Mouse (Mus musculus): ENCODE results near the gene Cactin. TPM values are rescaled to one million over a fixed set of nuclear protein-coding genes. Genes with fewer than 3 reads are reported as not detected.

The Cactin gene
- polyA plus RNA-seq, 1 experiment from 2014 or later: 16.9 TPM

DNA sequence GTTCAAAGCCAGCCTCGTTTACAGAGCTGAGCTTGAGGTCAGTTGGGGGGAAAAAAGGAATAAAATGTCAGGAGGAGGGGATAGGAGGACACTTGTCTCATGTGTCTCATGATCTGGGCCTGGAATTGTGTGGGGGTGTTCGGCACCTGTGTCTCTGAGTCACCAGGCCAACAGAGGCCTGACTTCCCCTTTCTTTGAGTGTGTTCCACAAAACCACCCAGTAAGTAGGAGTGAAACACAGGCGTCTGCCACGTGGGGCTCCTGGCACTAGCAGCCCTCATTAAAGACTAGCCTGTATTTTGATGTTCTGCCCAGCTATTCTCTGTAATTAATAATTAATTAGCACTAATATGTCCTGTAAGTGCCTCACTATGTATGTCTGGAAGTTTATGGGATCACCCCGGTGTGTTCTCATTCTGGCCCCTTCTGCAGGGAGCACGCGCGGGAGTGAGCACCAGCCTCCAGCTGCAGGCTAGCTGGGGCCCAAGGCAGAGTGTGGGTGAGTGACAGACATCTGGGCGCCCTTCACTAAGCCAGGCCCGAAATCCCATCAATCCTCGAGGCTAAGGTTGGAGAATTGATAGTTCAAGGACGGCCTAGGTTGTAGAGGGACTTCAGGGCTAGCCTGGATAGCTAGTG, 35.6 kb downstream of the Cactin start:
- Histone ChIP-seq H3K9ac (ENCODE audit: low read length) (no peak overlapping the region), H3K9me3 (ENCODE audit: control insufficient read depth, low read length) (no peaks in the 10 kb centered on the region), H3K36me3 (ENCODE audit: control insufficient read depth, insufficient read depth, low read length) (peaks cover 12% of the 10 kb centered on the region), H3K4me2 (ENCODE audit: low read length) (peak overlapping the region; percentile 98), H3K4me1 (ENCODE audit: control insufficient read depth in 2 of 2, insufficient read depth in 2 of 2, low read length in 2 of 2) (peaks cover 9 to 37% of the 10 kb centered on the region in 2 experiments), H3K27me3 (ENCODE audit: control insufficient read depth, insufficient read depth, low read length) (no peaks in the 10 kb centered on the region), H3K4me3 (ENCODE audit: control insufficient read depth in 1 of 2, insufficient read depth in 1 of 2, low read depth in 1 of 2, low read length in 2 of 2) (peak overlapping the region in 1 of 2 experiments; percentile 92; a peak in 1 of 4 replicates), H3K27ac (replicated peaks in 1 of 2; ENCODE audit: control insufficient read depth in 1 of 2, insufficient read depth in 1 of 2, low read depth in 2 of 2, low read length in 2 of 2) (no peak overlapping the region)
- ATAC-seq (ENCODE audit: insufficient number of reproducible peaks, insufficient read depth, low FRiP score, low read depth): no peak
- WGBS: 51% methylated on average over 12 of the region's 12 CpGs

- WGBS: 2% methylated on average over 77 of the region's 79 CpGs
- Histone ChIP-seq H3K27me3 (ENCODE audit: control insufficient read depth, insufficient read depth, low read length) (no peaks in the 10 kb centered on the region), H3K9me3 (ENCODE audit: control insufficient read depth, low read length) (no peaks in the 10 kb centered on the region), H3K4me1 (ENCODE audit: control insufficient read depth in 2 of 2, insufficient read depth in 2 of 2, low read length in 2 of 2) (peaks cover 9 to 45% of the 10 kb centered on the region in 2 experiments), H3K36me3 (ENCODE audit: control insufficient read depth, insufficient read depth, low read length) (peaks cover 19% of the 10 kb centered on the region), H3K4me3 (ENCODE audit: control insufficient read depth in 1 of 2, insufficient read depth in 1 of 2, low read depth in 1 of 2, low read length in 2 of 2) (peak within 1 kb of the TSS; percentile 87 to 92), H3K27ac (replicated peaks in 1 of 2; ENCODE audit: control insufficient read depth in 1 of 2, insufficient read depth in 1 of 2, low read depth in 2 of 2, low read length in 2 of 2) (peak within 1 kb of the TSS in 1 of 2 experiments; percentile 63; a peak in 3 of 4 replicates), H3K4me2 (ENCODE audit: low read length) (peak within 1 kb of the TSS; percentile 98), H3K9ac (ENCODE audit: low read length) (peak within 1 kb of the TSS; percentile 92)
- peak; percentile 82 for ATAC-seq (ENCODE audit: insufficient number of reproducible peaks, insufficient read depth, low FRiP score, low read depth)
Measured at GRCm38 (mm10) chr10:81356991-81357844, 36.3 kb downstream of the Cactin start, which contains the start of gene Mfsd12. Gene Mfsd12 (plus strand): TSS chr10:81357491.

DNA sequence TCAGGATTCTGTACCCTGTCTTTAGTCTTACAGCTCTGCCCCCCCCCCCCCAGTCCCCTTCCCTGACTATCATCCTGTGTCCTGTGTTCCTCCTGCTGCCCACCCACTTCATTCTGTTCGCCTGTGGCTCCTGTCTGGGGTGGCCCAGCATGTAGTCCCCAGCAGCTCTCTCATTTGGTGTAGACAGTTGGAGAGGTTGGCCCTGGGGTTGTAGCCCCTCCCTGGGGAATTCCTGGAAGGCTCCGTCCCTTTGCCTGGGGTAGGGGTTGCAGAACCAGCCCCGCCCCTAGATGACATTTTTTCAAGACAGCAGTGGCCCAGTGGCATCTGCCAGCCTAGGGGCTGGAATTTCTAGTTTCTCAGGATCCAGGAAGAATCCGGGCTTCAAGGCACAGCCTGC, 37.3 kb downstream of the Cactin start:
- Histone ChIP-seq H3K36me3 (ENCODE audit: control insufficient read depth, insufficient read depth, low read length) (peaks cover 22% of the 10 kb centered on the region), H3K27ac (replicated peaks in 1 of 2; ENCODE audit: control insufficient read depth in 1 of 2, insufficient read depth in 1 of 2, low read depth in 2 of 2, low read length in 2 of 2) (peak overlapping the region in 1 of 2 experiments; percentile 63; a peak in 2 of 4 replicates), H3K9ac (ENCODE audit: low read length) (peak overlapping the region; percentile 92), H3K4me2 (ENCODE audit: low read length) (peak overlapping the region; percentile 98), H3K27me3 (ENCODE audit: control insufficient read depth, insufficient read depth, low read length) (no peaks in the 10 kb centered on the region), H3K4me1 (ENCODE audit: control insufficient read depth in 2 of 2, insufficient read depth in 2 of 2, low read length in 2 of 2) (peaks cover 17 to 55% of the 10 kb centered on the region in 2 experiments), H3K9me3 (ENCODE audit: control insufficient read depth, low read length) (no peaks in the 10 kb centered on the region), H3K4me3 (ENCODE audit: control insufficient read depth in 1 of 2, insufficient read depth in 1 of 2, low read depth in 1 of 2, low read length in 2 of 2) (peak overlapping the region; percentile 87 to 92)
- no peak for ATAC-seq (ENCODE audit: insufficient number of reproducible peaks, insufficient read depth, low FRiP score, low read depth)
- WGBS: 14% methylated on average over 4 of the region's 4 CpGs

DNA sequence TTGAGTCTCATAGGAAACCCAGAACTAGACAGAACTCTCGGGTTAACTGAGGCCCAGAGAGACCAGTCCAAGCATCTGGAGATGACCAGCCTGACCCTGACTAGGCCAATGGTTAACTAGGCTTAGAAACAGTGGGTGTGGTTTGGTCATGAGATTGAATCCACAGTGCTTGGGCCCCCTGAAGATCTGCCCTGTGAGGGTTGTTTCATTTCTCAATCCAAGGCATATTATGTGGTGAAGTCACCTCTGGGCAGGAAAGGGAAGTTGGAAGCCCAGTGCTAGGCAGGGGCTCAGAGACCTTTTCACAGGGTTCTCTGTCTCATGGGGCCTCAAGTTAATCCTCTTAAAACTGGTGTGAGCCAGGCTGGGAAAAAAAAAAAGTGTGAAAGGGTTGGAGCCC, 37.9 kb downstream of the Cactin start:
- ATAC-seq (ENCODE audit: insufficient number of reproducible peaks, insufficient read depth, low FRiP score, low read depth): no peak
- Histone ChIP-seq H3K9ac (ENCODE audit: low read length) (peak overlapping the region; percentile 92), H3K27ac (replicated peaks in 1 of 2; ENCODE audit: control insufficient read depth in 1 of 2, insufficient read depth in 1 of 2, low read depth in 2 of 2, low read length in 2 of 2) (peak overlapping the region in 1 of 2 experiments; percentile 63; a peak in 1 of 4 replicates), H3K4me2 (ENCODE audit: low read length) (peak overlapping the region; percentile 98), H3K36me3 (ENCODE audit: control insufficient read depth, insufficient read depth, low read length) (peaks cover 22% of the 10 kb centered on the region), H3K4me3 (ENCODE audit: control insufficient read depth in 1 of 2, insufficient read depth in 1 of 2, low read depth in 1 of 2, low read length in 2 of 2) (peak overlapping the region in 1 of 2 experiments; percentile 92; a peak in 1 of 4 replicates), H3K4me1 (ENCODE audit: control insufficient read depth in 2 of 2, insufficient read depth in 2 of 2, low read length in 2 of 2) (peaks cover 23 to 61% of the 10 kb centered on the region in 2 experiments), H3K27me3 (ENCODE audit: control insufficient read depth, insufficient read depth, low read length) (no peaks in the 10 kb centered on the region), H3K9me3 (ENCODE audit: control insufficient read depth, low read length) (no peaks in the 10 kb centered on the region)
- 61% methylated on average over 1 of the region's 1 CpGs for WGBS

GRCm38 (mm10) chr10:81360721-81361120, 39.8 kb downstream of the Cactin start:
- Histone ChIP-seq H3K27ac (replicated peaks in 1 of 2; ENCODE audit: control insufficient read depth in 1 of 2, insufficient read depth in 1 of 2, low read depth in 2 of 2, low read length in 2 of 2) (peak overlapping the region in 1 of 2 experiments; percentile 58; a peak in 1 of 4 replicates), H3K27me3 (ENCODE audit: control insufficient read depth, insufficient read depth, low read length) (no peaks in the 10 kb centered on the region), H3K36me3 (ENCODE audit: control insufficient read depth, insufficient read depth, low read length) (peaks cover 22% of the 10 kb centered on the region), H3K9ac (ENCODE audit: low read length) (peak overlapping the region; percentile 21), H3K4me2 (ENCODE audit: low read length) (no peak overlapping the region), H3K4me1 (ENCODE audit: control insufficient read depth in 2 of 2, insufficient read depth in 2 of 2, low read length in 2 of 2) (peaks cover 36 to 79% of the 10 kb centered on the region in 2 experiments), H3K9me3 (ENCODE audit: control insufficient read depth, low read length) (no peaks in the 10 kb centered on the region), H3K4me3 (ENCODE audit: control insufficient read depth in 1 of 2, insufficient read depth in 1 of 2, low read depth in 1 of 2, low read length in 2 of 2) (no peak overlapping the region)
- 50% methylated on average over 8 of the region's 8 CpGs for WGBS
- no peak for ATAC-seq (ENCODE audit: insufficient number of reproducible peaks, insufficient read depth, low FRiP score, low read depth)

GRCm38 (mm10) chr10:81362336-81362949, 41.5 kb downstream of the Cactin start:
- Histone ChIP-seq H3K27me3 (ENCODE audit: control insufficient read depth, insufficient read depth, low read length) (no peaks in the 10 kb centered on the region), H3K4me3 (ENCODE audit: control insufficient read depth in 1 of 2, insufficient read depth in 1 of 2, low read depth in 1 of 2, low read length in 2 of 2) (peak overlapping the region in 1 of 2 experiments; percentile 35; a peak in 1 of 4 replicates), H3K4me2 (ENCODE audit: low read length) (peak overlapping the region; percentile 69), H3K4me1 (ENCODE audit: control insufficient read depth in 2 of 2, insufficient read depth in 2 of 2, low read length in 2 of 2) (peaks cover 37 to 79% of the 10 kb centered on the region in 2 experiments), H3K36me3 (ENCODE audit: control insufficient read depth, insufficient read depth, low read length) (peaks cover 33% of the 10 kb centered on the region), H3K27ac (replicated peaks in 1 of 2; ENCODE audit: control insufficient read depth in 1 of 2, insufficient read depth in 1 of 2, low read depth in 2 of 2, low read length in 2 of 2) (peak overlapping the region; percentile 88 to 96), H3K9me3 (ENCODE audit: control insufficient read depth, low read length) (no peaks in the 10 kb centered on the region), H3K9ac (ENCODE audit: low read length) (peak overlapping the region; percentile 73)
- ATAC-seq (ENCODE audit: insufficient number of reproducible peaks, insufficient read depth, low FRiP score, low read depth): no peak
- 44% methylated on average over 12 of the region's 12 CpGs for WGBS

Measured in heart, embryonic 14.5 days (tissue).